Mouse (Mus musculus) liver, embryonic 14.5 days (tissue): Measurements from ENCODE around the gene Fbxw21.

Source experiments
- CTCF ChIP-seq: IDR thresholded peaks from 2 replicates; pipeline ENCODE4 v1.5.1; 2016; ENCODE audit warnings: antibody characterized with exemption, low read depth, control low read depth
- EP300 ChIP-seq: IDR thresholded peaks from 2 replicates; pipeline ENCODE4 v1.6.1; 2016; ENCODE audit warnings: antibody characterized with exemption, low read depth

- TF ChIP-seq CTCF: no peak
- no peak for TF ChIP-seq EP300
These were observed 69.0 kb downstream of the Fbxw21 start for GRCm38 (mm10) chr9:109092799-109093198.
